Mouse (Mus musculus) lung, postnatal 25 days (tissue): ENCODE results near the gene Tom1l1.

Experiments used
- DNase-seq: peaks from one replicate; pipeline ENCODE4 v3.0.0; 2022; ENCODE audit warnings: low spot score

Gene Tom1l1

DNA sequence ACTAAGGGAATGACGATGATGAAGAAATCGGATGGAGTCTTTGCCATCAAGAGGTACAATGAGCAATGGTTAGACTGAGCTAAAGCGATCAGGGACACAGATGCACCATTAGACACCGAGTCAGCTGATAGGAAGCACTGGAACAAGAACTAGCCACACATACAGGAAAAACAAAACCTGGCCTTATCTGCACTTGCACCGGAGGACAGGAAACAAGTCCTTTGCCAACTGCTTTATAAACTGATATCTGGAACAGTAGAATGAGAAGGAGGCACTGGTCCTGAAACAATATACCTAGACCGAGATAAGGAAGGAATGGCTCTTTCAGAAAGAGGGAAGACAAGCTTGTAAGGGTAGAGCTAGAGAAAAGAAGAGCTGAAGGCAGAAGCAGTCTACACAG is 73.4 kb downstream of the Tom1l1 start:
- DNase-seq, result no peak

DNA sequence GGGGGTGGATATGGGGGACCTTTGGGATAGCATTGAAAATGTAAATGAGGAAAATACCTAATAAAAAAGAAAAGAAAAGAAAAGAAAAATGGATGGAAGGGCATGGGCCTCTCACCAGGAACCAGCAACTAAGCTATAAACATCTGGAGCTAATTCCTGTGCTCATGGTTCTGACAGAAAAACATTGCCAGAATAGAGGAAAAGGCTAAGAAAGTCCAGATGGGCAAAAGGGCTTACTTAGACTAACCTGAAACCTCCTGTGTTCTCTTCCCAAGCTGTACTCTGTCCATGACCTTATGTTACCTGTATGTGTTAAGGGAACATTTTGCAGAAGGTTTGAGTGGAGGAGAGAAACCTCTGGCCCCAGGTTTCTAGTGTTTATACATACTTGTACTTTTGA is 76.0 kb downstream of the Tom1l1 start:
- no peak for DNase-seq

- no peak for DNase-seq
Observed at GRCm38 (mm10) chr11:90603066-90603465, 85.1 kb downstream of the Tom1l1 start.

DNA sequence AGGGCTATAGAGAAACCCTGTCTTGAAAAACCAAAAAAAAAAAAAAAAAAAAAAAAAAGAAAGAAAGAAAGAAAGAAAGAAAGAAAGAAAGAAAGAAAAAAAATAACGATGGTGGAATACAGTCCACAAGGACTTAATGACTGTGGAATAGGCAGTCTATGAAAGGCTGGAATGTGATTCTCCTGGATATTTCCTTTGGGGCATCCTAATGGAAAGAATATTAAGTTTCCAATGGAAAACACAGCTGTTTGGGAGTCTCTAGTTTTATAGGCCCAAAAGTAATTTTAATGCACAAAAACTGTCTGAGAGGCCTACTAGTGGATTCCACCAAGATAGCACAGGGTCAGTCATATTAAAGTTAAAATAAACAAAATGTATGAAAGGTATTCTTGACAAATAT is 92.3 kb downstream of the Tom1l1 start:
- DNase-seq, result no peak
